Mouse (Mus musculus) liver, embryonic 11.5 days (tissue): ENCODE measurements around the gene Tmem104. TPM values are rescaled to one million over a fixed set of nuclear protein-coding genes. Genes with fewer than 3 reads are reported as not detected.
A peak's percentile ranks its signal among the peaks of the same experiment; 100 is the strongest.

Source experiments
- ATAC-seq: fragments of 200-750 bp; cut with Nextera tagmentation; replicated peaks from 2 replicates; pipeline ENCODE4 v1.8.0; 2017; ENCODE audit warnings: moderate number of reproducible peaks, mild to moderate bottlenecking, moderate TSS enrichment, moderate library complexity; ENCODE audit not compliant: low FRiP score
- DNase-seq: peaks from one replicate; pipeline ENCODE4 v3.0.0-alpha.2; 2017; ENCODE audit warnings: low spot score
- H3K27ac ChIP-seq: fragments of 300-500 bp; sonication (generic); 2 replicates; pipeline ENCODE4 v1.5.1; 2014; ENCODE audit warnings: mild to moderate bottlenecking, low read depth, low read length, control low read depth
- H3K27me3 ChIP-seq: fragments of 300-500 bp; sonication (generic); replicated peaks from 2 replicates; pipeline ENCODE4 v1.6.1; 2014; ENCODE audit warnings: low read length, mixed read lengths; ENCODE audit not compliant: control insufficient read depth, insufficient read depth
- H3K36me3 ChIP-seq: fragments of 300-500 bp; sonication (generic); 2 replicates; pipeline ENCODE4 v1.6.1; 2014; ENCODE audit warnings: mild to moderate bottlenecking, low read length, moderate library complexity, mixed read lengths; ENCODE audit not compliant: control insufficient read depth, insufficient read depth
- H3K4me1 ChIP-seq: fragments of 300-500 bp; sonication (generic); replicated peaks from 2 replicates; pipeline ENCODE4 v1.6.1; 2014; ENCODE audit warnings: low read length, mixed read lengths; ENCODE audit not compliant: control insufficient read depth, insufficient read depth
- H3K4me2 ChIP-seq: fragments of 300-500 bp; sonication (generic); 2 replicates; pipeline ENCODE4 v1.6.1; 2014; ENCODE audit warnings: mild to moderate bottlenecking, control low read depth, moderate library complexity
- H3K4me3 ChIP-seq: fragments of 300-500 bp; sonication (generic); 2 replicates; pipeline ENCODE4 v1.5.1; 2014; ENCODE audit warnings: low read depth, low read length, control low read depth
- H3K9ac ChIP-seq: fragments of 300-500 bp; sonication (generic); 2 replicates; pipeline ENCODE4 v1.6.1; 2014; ENCODE audit warnings: low read depth, low read length, control low read depth
- H3K9me3 ChIP-seq: fragments of 300-500 bp; sonication (generic); 2 replicates; pipeline ENCODE4 v1.6.1; 2016; ENCODE audit warnings: low read length, inconsistent platforms, mixed read lengths; ENCODE audit not compliant: control insufficient read depth
- WGBS: fragments of 180-500 bp; shearing (Covaris S2); extraction: QIAGEN DNeasy Blood & Tissue Kit; methylation state at CpG from one replicate; pipeline ENCODE4 v1.1.7; 2014; 5-methylcytosine and 5-hydroxymethylcytosine counted together
- polyA plus RNA-seq: library from polyadenylated mRNA; unstranded; fragments of >200 nt; fragmentation: Nextera tagmentation; extraction: Ambion mirVana; gene quantifications from 2 replicates; pipeline ENCODE4 v1.2.1, GENCODE M21; 2014

Tmem104 gene
- polyA plus RNA-seq, result 10.8 and 13.1 TPM in 2 replicates

DNA sequence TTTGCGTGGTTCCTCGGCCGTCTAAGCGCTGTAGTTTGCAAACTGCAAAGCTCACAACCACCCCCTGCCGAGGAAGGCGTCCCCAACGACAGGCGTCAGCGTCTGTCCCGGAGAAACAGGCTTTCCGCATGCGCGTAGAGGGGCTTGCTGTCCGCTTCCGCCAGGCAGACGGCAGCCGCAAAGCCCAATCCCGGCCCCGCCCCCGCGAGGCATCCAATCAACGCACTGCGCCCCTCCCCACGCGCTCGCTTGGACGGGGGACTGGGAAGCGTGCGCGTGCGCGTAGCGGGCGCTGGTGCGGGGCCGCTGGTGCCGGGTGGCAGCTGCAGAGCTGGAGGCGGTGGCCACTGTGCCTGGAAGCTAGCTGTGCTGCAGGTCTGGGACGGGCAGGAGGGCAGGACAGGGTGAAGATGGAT is at the start of gene Tmem104:
Tmem104 (plus strand) TSS at position 264 of the 416 bp plus-strand sequence.
- peak within 1 kb of the TSS; percentile 60 for H3K27ac ChIP-seq
- H3K27me3 ChIP-seq, result no peaks in the 10 kb centered on the region
- ATAC-seq, result peak; percentile 89
- H3K36me3 ChIP-seq, result peaks cover 2% of the 10 kb centered on the region; the same call in 1 of the 2 replicates
- H3K4me1 ChIP-seq, result peaks cover 33% of the 10 kb centered on the region
- H3K9me3 ChIP-seq, result no peaks in the 10 kb centered on the region
- under 1% methylated on average over 39 of the region's 39 CpGs for WGBS
- peak within 1 kb of the TSS; percentile 80 for H3K4me3 ChIP-seq
- peak within 1 kb of the TSS; percentile 80 for H3K9ac ChIP-seq
- DNase-seq, result peak; percentile 99
- peak within 1 kb of the TSS; percentile 98 for H3K4me2 ChIP-seq

DNA sequence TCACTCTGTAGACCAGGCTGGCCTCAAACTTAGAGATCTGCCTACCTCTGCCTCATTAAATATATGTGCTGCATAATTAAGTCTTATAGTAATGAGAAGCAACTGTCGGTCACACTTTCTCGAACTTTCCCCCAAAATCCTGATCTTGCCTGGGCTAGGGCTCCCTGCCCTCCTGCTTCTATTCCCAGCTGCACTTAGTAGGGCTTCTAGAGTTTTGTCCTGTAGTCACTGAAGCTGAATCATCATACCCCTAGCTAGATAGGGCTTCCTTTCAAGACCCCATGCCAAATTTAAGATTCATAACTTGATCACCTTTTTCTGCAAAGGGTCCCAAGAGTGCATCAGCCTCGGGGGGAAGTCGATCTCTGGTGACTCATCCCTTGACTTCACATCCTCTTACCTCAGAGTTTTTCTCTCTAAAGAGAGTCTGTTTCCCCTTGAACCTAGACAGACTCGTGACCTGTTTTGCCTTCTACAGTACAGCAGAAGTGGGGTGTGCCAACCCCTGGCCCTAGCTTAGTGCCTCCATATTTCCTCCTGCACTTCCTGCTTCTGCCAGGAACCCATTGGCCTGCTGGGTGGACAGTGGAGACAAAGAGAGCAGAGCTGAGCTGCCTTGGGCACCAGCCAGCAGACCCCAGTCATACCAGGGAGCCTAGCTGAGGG is 48.6 kb upstream of the Tmem104 start:
- Histone ChIP-seq H3K9ac (no peak overlapping the region), H3K27me3 (no peaks in the 10 kb centered on the region), H3K4me1 (no peaks in the 10 kb centered on the region), H3K4me2 (no peak overlapping the region), H3K9me3 (no peaks in the 10 kb centered on the region), H3K27ac (no peak overlapping the region), H3K4me3 (no peak overlapping the region), H3K36me3 (no peaks in the 10 kb centered on the region)
- ATAC-seq (no peak), DNase-seq (no peak)
- 63% methylated on average over 5 of the region's 5 CpGs for WGBS

DNA sequence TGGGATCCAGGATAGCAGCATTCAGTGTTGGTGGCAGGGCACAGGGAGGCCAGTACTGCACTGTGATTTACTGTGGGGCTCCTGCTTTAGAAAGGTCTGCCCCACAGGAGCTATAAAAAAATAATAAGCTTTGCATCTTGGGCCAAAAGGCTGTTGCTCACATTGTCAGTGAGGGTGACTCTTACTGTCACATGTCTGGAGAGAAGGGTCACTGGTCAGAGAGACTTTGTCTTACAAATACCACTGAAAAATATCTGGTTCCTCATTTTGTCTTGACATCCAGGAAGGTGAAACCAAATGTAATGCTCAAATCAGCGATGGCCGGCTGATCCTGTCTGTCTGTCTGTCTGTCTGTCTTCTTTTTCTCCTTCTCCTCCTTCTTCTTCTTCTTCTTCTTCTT is 45.3 kb upstream of the Tmem104 start:
- WGBS, result 43% methylated on average over 2 of the region's 2 CpGs
- DNase-seq, result no peak

DNA sequence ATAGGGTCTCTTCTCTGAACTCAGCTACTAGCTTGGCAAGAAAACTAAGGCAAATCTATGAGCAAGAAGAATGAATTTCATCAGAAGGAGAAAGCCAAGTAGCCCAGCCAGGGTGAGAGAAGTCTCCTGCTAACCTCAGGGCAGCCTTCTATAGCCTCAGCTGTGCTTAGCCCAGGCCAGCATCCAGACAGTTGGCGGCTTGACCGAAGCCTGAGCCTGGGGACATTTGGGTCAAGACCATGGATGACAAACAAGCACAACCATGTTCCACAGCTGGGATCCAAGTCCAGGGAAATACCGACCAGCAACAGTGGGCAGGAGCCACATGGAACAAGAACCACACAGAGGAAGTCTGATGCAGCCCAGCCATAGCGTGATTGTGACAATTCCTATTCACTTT is 39.5 kb upstream of the Tmem104 start:
- Histone ChIP-seq H3K4me1 (no peaks in the 10 kb centered on the region), H3K27me3 (0 out of 2 replicates have a peak, but pooled peaks cover 3% of the 10 kb centered on the region), H3K9ac (no peak overlapping the region), H3K9me3 (no peaks in the 10 kb centered on the region), H3K27ac (no peak overlapping the region), H3K4me3 (no peak overlapping the region), H3K36me3 (no peaks in the 10 kb centered on the region), H3K4me2 (no peak overlapping the region)
- no peak for ATAC-seq
- 83% methylated on average over 4 of the region's 4 CpGs for WGBS
- DNase-seq, result no peak

More for the DNA sequence above, 45.3 kb upstream of the Tmem104 start:
- Histone ChIP-seq H3K27ac (no peak overlapping the region), H3K4me3 (no peak overlapping the region), H3K9me3 (no peaks in the 10 kb centered on the region), H3K27me3 (no peaks in the 10 kb centered on the region), H3K4me2 (no peak overlapping the region), H3K36me3 (no peaks in the 10 kb centered on the region), H3K9ac (no peak overlapping the region), H3K4me1 (no peaks in the 10 kb centered on the region)
- ATAC-seq, result no peak

DNA sequence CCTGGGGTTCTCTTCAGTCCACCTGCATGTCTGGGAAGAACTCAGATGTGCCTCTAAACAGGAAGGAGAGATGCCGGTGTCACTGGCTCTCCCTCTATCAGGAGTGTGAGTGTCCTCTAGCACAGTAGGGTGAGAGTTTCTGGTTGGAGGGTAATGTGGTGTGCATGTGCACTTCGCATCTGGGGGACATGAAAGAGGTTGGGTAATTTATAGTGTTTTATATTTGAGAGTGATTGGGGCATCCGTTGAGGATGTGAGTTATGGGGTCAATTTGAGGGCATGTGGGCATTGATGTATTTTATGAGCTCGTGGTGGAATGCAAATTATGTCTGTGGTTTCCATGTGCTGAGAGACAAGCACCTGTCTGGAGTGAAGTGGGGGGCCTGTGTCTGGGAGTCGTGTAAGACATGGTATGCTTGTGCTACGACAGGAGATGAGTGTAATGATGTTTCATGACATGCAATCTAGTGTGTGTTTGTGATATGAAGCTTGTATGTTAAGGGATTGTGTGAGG is 36.5 kb upstream of the Tmem104 start:
- no peaks in the 10 kb centered on the region for H3K36me3 ChIP-seq
- peaks cover 18% of the 10 kb centered on the region for H3K4me1 ChIP-seq
- H3K27ac ChIP-seq, result no peak overlapping the region
- DNase-seq (no peak), ATAC-seq (no peak)
- H3K4me2 ChIP-seq, result no peak overlapping the region
- H3K4me3 ChIP-seq, result no peak overlapping the region
- H3K27me3 ChIP-seq, result 0 out of 2 replicates have a peak, but pooled peaks cover 3% of the 10 kb centered on the region
- 67% methylated on average over 6 of the region's 6 CpGs for WGBS
- H3K9ac ChIP-seq, result no peak overlapping the region
- no peaks in the 10 kb centered on the region for H3K9me3 ChIP-seq

DNA sequence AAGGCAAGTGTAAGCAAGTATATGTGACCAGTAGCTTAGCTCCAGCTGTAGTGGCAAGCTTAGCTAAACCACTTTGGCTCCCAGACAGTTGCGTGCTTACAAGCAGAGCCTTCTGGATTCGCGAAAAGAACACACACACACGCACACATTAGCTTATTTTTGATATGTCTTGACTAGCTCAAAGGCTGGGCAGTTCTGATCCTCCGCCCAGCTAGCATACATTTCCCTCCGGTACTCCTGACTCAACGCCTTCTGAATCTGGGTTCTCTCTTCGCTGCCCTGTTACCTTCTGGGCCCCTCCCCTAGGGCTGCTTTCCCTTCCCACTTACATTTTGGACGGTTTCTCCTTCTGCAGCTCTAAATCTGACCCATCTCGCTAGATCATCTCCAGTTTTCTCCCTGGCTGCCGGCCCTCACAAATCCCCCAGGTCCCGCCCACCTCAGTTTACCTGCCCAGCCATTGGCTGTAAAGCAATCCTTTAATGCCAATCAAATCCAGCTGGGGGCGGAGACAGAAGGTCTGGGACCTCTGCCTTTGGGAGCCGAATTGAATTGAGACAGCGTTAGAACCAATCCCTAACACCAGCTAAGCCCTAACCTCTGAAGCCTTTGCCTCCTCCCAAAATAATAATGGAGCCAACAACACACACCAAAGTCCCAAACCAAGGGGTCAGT is 35.4 kb upstream of the Tmem104 start:
- Histone ChIP-seq H3K27ac (no peak overlapping the region), H3K4me2 (peak overlapping the region; percentile 61), H3K36me3 (no peaks in the 10 kb centered on the region), H3K9me3 (no peaks in the 10 kb centered on the region), H3K4me1 (peaks cover 18% of the 10 kb centered on the region), H3K27me3 (0 out of 2 replicates have a peak, but pooled peaks cover 3% of the 10 kb centered on the region), H3K9ac (no peak overlapping the region), H3K4me3 (peak overlapping the region; percentile 25; the same call in 1 of the 2 replicates)
- ATAC-seq (peak; percentile 33; the same call in 1 of the 2 replicates), DNase-seq (no peak)
- WGBS, result 13% methylated on average over 15 of the region's 15 CpGs

DNA sequence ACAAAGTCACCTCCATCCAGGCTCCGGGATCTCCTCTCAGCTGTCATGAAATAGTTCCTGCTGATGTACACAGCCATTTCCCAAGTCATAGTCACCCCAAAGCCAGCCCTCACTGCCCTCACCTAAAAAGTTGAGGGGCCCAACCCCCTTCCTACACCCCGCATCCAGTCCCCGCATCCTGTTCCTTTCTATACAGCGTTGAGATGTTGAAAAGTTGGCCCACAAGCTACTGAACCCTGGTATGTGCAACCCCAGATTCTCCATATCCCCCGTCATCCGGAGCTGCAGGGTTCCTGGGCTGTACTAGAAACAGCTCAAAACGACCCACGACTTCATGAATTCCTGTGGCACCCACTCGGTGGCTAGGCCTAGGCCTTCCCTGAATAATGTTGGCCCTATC is 34.2 kb upstream of the Tmem104 start:
- 0 out of 2 replicates have a peak, but pooled peaks cover 3% of the 10 kb centered on the region for H3K27me3 ChIP-seq
- H3K4me3 ChIP-seq, result no peak overlapping the region
- H3K9me3 ChIP-seq, result no peaks in the 10 kb centered on the region
- no peaks in the 10 kb centered on the region for H3K36me3 ChIP-seq
- no peak for ATAC-seq
- WGBS, result 77% methylated on average over 9 of the region's 9 CpGs
- peaks cover 28% of the 10 kb centered on the region for H3K4me1 ChIP-seq
- DNase-seq, result no peak
- H3K9ac ChIP-seq, result no peak overlapping the region
- no peak overlapping the region for H3K4me2 ChIP-seq
- H3K27ac ChIP-seq, result no peak overlapping the region

DNA sequence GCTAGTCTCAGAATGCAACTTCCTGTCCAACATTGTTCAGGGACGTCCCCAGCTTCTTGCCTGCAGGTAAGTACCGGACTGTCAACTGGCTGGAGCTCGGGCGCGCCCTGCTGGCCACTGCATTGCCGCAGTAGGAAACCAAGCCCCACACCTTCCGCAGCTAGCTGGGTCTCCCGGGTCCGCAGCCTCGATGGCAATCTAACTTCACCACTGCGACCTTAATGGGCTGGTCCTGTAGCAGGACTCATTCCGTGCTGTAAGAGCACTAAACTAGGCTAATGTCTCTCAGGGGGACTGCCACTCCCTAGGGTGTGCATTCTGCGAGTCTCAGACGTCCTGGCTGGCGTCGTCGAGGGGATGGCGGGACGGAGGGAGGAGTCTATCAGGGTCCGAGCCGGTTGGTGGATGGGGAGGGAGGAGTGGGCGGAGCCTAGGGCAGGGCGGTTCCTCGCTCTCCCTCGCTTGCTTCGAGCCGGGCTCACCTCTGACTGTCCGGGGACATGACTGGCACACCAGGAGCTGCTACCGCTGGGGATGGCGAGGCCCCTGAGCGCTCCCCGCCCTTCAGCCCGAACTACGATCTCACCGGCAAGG is 33.5 kb upstream of the Tmem104 start:
- H3K27me3 ChIP-seq, result 0 out of 2 replicates have a peak, but pooled peaks cover 3% of the 10 kb centered on the region
- H3K27ac ChIP-seq, result no peak overlapping the region
- DNase-seq (peak; percentile 86), ATAC-seq (peak; percentile 82)
- H3K4me2 ChIP-seq, result peak overlapping the region; percentile 62
- peaks cover 34% of the 10 kb centered on the region for H3K4me1 ChIP-seq
- WGBS, result under 1% methylated on average over 35 of the region's 35 CpGs
- peak overlapping the region; percentile 42 for H3K4me3 ChIP-seq
- no peaks in the 10 kb centered on the region for H3K36me3 ChIP-seq
- H3K9me3 ChIP-seq, result no peaks in the 10 kb centered on the region
- peak overlapping the region; percentile 15 for H3K9ac ChIP-seq
